Mouse (Mus musculus) right cerebral cortex, adult 2 months (tissue): ENCODE data around the gene Slc3a2.
A peak's percentile ranks its signal among the peaks of the same experiment; 100 is the strongest.

Source experiments
- DNase-seq, 2 experiments: peaks; one replicate each; pipeline ENCODE4 v3.0.0; 2021 to 2022; ENCODE audit warnings: low spot score in 2 of 2

Gene Slc3a2

DNA sequence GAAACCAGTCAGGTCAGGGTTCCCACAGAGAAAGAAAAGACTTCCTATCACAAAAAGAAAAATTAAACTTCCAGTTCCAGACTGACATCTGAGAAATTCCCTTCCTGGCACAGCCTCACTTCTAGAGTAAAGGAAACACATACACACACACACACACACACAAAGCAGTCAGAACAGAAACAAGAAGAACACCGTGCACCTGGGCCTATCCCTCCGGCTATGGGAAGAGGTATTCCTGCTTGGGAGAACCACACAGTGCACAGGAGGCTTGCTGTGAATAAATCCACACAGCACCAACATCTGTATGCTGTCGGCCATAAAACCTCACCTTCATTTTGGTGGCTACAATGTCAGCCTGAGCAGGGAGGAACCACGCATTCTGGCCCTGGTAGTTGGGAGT, 11.7 kb downstream of the Slc3a2 start:
- no peak for DNase-seq

DNA sequence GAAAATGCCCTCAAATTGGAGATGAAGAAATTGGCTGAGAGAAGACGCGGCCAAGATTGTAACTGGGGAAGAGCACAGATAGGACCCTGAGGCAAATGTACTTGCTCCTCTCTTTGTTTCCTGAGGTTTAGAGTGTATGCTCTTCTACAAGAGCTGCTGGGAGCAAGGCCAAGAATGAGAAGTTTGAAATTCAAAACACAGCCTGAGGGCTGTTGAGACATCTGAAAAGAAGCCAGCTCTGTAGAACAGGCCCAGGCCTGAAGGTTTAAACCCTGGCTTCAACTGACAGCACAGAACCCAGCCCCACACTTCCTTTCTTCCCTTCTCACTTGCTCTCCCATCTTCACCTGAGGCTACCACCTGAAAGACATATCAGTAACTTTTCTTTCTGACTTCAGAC, 13.1 kb downstream of the Slc3a2 start:
- DNase-seq: peak in 1 of 2 experiments; percentile 23

DNA sequence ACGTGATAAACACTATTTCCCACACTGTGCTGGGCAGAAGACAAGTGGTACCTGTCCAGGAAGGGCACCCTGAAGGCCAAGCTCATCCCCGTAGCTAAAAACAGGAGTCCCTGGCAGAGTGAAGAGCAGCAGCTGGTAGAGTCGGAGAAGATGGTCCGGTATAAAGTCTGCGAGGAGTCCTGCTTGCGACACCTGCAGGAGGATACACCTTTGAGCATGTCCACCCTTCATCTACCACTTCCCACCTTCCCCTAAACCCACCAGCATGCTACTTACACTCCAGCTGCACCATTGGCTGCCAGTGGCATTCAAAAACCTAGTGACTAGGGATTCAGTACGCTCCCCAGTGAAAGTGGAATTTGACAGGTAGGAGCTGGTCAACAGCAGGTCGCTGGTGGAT, 14.2 kb downstream of the Slc3a2 start:
- DNase-seq: no peak

DNA sequence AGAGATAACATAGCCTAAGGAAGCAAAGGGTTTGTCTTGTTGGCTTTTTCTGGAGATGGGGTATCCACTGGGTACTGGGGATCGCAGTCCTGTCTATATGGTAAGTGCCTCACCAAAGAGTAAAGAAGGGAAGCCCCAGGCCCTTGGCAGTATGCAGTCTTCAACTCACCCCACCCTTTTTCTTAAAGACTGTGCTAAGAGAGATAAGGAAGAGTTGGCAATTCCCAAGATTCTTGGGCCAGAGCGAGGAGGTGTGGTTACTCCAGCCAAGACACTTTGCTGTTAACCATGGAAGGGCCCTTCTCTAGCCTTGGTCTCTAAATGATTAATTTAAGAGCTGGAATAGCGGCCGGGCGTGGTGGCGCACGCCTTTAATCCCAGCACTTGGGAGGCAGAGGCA, 16.2 kb downstream of the Slc3a2 start:
- no peak for DNase-seq

DNA sequence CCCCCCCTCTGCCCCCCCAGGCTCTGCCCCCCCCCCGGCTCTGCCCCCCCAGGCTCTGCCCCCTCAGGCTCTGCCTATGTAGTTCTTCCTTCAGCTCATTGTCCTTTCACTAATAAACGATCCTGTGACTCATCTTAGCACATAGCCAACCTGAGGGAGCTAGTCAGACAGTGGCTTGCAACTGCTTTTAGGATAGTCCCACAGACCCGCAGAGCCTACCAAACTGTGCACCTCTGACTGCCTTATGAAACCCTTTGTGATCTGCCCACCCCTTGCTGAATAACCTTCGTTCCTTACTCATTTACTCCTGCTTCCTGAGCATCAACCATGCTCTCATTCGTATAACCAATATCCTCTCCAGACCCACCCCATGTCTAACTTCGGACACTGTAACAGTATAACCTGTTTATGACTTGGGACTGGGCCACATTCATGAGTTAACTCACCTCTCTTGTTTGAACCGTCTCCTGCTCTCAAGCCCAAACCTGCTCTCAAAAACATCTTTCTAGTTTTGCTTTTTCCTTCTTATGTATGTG, 17.0 kb downstream of the Slc3a2 start:
- DNase-seq: no peak

DNA sequence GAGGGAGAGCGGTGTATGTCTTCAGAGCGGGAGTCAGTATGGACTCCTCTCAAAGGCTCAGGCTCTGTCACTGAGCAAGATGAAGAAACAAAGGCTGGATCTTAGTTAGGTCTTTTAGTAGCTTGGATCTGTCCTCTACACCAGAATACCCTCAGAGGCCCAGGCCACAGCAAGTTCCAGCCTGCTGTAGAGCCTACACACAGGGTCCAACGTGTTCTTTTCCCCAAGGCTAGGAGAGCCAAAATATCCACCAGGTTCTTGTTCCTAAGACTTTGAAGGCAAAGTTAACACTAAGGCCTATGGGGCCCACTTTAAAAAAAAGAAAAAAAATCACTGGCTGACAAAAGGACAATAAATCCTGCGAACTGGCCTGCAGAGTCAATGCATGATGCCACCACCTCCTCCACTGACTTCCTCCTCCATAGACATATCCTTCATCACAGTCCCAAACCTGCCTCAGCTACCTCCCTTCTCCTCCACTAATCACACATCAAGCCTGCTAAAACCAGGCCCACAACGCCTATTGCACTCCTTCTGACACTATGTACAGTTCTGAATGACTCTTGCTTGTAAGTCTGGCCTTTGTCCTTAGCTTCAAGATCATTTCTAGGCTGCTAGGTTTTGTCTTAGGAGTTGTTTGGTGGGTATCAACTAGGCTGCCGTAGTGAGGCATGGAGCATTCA, 18.0 kb downstream of the Slc3a2 start:
- no peak for DNase-seq

DNA sequence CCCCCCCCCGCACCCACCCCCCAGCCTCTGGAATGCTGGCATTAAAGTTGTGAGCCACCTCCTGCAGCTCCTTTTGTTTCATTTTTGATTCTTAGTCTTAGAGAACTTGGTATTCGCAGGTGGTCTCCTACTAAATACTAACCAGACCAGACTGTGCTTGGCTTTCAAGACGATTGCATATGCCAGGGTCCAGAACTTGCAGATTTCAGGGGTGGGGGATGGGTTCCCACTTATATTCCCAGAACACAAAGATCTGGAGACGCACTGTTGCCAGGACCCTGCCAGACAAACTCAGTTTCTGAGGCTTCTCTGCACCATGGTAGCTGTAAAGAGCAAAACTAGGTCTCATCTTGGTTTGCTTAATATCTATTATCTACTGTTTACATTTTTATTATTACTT, 19.6 kb downstream of the Slc3a2 start:
- DNase-seq: no peak

DNA sequence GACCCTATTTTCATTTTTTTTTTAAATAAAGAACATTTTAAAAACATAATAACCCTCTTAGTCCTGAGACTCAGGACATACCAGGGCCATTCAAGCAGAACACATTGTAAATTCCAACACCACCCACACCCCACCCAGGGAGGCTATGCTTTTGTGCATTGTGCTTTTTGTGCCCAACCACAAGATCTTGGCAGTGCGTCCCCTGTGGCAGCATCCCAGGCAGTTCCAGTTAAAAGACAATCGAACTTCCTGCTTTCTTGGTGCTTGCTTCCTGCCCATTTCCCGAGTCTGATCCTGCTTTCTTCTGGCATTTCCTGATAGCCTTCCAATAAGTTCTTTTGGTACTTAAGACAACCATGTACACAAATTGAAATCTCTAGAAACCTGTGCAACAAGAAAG, 20.7 kb downstream of the Slc3a2 start:
- no peak for DNase-seq

DNA sequence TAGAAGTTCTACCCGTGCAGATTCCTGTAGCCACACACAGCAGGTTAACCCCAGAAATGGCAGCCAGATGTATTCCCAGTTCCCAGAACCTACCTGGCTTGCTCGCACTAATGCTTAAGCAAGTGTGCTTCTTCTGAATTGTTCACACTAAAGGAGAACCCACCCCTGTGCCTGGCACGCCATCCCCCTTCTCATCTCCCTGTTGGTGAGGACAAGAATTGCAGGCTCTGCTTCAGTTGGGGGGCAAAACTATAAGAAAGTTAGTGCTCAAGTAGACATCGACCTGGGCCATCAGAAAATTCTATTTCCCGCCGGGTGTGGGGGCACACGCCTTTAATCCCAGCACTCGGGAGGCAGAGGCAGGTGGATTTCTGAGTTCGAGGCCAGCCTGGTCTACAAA, 23.5 kb downstream of the Slc3a2 start:
- DNase-seq: no peak

DNA sequence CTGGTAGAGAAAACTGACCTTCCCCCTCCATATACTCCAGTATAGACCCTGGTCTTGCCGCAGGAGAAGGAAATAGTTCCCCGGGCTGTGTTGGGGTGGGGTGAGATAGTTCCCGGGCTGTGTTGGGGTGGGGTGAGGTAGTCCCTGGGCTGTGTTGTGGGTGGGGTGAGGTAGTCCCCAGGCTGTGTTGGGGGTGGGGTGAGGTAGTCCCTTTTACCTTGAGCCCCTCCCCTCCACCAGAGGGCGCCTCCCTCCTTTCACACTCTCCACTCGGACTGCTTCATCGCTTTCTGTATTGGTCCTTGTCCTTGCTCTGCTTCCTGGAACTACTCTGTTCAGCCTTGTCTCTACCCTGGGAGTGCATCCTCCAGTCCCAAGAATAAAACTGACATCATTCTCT, 27.8 kb downstream of the Slc3a2 start:
- DNase-seq: no peak

DNA sequence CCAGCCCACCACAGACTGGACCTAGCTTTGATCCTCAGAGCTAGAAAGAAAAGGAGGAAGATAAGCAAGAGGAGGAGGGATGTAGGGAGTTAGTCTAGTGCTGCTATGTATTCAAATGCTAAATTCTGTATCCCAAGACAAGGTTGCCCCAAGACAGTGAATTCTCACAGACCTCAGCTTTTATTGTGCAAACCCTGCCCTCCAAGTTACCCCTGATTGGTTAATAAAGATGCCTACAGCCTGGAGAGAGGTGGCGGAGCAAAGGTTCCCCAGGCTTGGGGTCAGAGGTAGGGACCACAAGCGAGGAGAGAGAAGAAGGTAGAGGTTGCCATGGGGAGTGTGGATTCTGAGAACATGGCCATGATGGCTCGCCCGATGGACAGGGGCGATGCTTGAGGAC, 30.4 kb downstream of the Slc3a2 start:
- DNase-seq: no peak

DNA sequence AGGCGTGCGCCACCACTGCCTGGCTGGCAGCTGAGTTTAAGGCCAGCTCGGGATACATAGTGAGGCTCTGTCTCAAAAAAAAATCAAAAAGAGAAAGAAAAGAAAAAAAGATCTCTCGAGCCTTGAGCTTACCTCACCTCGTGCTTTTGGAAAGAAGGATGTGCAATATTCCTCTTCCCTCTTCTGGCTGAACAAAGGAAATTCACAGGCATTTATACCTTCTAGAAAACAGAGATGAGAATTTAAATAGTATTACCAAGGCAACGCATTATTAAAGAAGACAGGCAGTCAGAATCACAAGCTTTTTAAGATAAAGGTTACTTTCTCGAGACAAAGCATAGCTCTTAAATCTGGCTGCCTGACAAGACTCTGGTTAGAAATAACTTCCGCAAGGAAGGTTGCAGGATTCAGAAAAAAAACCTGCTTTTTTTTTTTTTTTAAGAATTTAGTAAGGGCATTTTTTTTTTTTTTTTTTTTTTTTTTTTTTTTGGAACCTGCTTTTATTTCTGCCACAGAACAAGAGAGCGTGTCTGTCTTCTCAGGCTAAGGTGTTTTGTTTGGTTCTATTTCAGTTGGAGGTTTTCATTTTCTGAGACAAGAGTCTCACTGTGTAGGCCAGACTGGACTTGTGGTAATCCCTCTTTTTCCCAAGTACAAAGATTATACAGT, 31.2 kb downstream of the Slc3a2 start:
- DNase-seq: no peak

DNA sequence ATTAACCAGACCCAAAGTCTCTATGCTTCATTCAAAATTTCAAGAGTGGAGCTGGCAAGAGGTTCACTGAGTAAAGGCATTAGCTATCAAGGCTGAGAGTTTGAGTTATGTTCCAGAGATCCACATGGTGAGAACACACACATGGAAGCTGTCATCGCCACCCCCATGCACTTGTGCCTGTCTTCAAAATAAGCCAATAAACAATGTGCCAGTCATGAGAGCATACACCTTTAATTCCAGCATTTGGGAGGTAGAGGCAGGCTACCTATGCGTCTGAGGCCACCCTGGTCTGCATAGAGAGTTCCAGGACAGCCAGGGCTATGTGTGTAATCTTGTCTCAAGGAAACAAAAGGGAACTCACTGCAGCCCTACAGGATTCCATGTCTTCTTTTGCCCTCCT, 39.5 kb downstream of the Slc3a2 start:
- no peak for DNase-seq

DNA sequence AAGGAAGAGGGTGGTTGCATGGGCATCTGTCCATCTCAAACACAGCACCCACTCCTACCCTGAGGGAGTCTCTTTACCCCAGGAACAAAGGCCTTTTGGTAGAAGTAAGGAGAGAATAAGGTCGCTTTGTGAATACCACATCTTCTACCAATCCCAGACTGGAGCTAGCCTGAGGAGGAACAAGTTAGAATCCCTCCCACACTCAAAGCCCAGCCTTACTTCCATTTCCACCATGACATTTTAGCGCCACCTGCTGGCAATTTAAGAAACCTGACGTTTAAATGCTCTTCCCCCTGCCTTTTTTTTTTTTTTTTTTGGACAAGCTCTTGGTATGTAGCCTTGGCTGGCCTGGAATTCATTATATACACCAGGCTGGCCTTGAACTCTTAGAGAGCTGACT, 40.2 kb downstream of the Slc3a2 start:
- DNase-seq: peak; percentile 68 to 78

DNA sequence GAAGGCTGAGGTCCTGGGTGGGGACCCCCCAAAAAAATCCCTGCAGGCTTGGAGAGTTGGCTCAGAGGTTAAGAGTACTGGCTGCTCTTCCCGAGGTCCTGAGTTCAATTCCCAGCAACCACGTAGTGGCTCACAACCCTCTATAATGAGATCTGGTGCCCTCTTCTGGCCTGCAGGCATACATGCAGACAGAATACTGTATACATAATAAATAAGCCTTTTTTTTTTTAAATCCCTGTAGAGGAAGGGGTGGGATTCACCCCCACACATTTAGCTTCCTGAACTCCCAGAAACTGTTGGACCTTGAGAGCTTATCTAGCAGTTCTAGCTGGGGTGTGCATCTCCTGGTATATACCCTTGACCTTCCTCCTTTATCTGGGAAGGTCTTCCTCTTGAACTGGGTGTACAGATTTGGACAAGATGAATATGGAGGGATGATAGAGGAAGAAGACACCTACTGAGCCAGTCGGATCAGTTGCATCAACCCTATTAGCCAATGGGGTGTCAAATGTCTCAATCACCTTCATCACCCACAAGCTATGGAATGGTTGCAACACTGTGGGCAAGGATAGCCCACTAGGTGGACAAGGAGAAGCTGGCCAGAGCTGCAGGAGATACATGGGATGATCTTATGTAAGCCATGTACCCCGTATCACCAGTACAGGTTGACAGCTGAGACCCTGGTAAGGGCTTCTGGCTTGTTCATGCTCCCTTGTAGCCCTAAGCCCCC, 41.4 kb downstream of the Slc3a2 start:
- no peak for DNase-seq

DNA sequence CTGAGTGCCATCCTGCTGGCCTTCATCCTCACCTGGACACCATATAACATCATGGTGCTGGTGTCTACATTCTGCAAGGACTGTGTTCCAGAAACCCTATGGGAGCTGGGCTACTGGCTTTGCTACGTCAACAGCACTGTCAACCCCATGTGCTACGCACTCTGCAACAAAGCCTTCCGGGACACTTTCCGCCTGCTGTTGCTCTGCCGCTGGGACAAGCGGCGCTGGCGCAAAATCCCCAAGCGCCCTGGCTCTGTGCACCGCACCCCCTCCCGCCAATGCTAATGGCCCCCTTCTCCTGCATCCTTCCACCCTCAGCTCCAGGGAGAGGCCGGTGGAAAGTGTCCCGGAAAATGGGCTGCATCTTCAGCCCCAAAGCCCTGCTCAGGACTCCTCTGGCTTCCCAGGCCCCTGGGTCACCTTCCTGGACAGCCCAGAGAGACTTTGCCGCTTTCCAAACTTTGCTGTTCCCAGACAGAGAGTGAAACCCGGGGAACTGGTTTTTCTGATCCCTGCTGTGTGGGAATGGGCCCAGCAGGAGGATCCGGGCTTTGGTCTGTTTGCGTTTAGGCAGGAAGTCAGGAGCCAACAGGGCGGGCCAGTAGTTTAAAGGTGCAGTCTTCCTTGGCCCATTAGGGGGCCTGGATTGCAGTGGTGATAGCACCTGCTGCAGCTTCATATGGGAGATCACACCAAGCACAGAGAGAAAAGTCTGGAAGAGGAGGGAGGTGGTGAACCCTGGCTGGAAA, 44.0 kb downstream of the Slc3a2 start:
- no peak for DNase-seq

DNA sequence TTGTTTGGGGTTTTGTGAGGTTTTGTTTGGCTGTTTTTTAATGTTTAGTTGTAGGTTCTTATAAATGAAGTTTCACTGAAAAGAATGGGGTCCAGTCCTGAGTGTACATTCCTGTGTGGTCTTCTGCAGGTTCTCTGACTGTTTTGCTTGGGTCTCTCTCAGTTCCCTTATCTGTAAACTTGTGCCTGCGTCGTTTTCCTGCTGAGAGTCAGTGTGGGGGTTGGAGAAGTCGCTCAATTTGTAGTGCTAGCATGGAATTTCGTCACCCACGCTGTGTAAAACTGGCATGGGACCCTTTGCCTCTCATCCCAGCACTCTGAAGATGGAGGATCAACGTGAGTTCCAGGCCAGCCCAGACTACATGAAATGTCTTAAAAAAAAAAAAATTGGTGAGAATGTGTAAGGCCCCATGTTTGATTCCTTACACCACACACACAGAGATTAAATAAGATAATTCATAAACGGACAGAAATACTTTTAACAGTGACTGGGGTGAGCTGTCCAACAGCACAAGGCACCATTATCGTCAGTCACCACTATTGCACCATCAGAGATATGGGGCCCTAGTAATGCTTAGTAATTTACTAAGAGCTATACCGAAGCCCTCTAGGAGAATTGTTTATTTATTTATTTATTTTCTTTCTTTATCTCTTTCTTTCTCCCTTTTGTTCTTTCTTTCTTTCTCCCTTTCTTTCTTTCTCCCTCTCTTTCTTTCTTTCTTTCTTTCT, 49.7 kb downstream of the Slc3a2 start:
- no peak for DNase-seq

DNA sequence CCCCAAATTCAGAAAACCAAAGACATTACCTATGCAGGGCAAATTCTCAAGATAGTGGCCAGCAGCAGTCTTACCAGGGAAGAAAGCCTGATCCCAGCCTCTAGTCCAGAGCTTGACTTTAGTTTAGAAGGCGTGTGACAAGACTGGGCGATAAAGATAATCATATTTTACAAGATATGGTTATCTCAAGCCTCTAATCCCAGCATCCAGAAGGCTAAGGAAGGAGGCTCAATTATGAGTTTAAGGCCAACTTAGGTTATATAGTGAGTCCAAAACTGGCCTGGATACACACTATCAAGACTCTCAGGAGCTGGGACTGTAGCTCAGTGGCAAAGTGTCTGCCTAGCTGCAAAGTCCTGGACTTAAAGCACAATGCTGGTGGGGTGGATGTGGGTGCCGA, 50.3 kb downstream of the Slc3a2 start:
- no peak for DNase-seq

DNA sequence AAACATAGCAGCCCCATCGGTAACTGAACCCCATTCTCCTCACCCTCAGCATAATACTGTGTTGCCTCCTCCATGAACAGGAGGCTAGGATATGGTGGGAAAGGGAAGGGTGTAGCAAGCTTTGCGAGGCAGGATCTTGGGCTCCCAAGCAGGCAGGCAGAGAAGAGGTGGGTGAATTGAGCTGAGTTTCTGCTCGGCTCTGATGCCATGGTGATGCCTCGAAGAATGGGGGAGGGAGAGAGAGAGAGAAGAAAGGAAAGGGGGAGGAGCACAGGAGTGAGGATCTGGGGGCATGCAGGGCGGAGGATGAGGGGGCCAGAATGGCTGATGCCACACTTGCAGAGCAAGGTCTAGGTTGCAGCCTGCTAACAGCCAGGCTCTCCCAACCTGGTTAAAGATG, 57.4 kb downstream of the Slc3a2 start:
- DNase-seq: peak; percentile 65 to 72

DNA sequence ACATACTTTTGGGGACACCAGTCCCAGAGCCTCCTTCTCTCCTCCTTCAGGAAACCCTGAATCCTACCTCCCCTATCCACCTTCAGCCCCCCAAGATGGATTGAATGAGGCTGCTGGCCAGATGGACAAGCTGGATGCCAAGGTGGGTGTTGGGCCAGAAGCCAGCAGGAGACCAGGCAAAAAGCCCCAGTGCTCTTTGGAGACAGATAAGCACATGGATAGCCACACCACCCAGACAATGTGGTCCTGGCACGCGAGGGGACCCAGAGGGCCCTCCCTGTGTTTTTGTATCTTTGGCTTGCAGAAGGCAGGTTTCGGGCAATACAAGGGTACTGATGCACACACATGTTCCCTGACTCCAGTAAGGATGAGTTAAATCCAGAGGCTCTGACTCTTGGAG, 58.3 kb downstream of the Slc3a2 start:
- peak; percentile 47 to 48 for DNase-seq

DNA sequence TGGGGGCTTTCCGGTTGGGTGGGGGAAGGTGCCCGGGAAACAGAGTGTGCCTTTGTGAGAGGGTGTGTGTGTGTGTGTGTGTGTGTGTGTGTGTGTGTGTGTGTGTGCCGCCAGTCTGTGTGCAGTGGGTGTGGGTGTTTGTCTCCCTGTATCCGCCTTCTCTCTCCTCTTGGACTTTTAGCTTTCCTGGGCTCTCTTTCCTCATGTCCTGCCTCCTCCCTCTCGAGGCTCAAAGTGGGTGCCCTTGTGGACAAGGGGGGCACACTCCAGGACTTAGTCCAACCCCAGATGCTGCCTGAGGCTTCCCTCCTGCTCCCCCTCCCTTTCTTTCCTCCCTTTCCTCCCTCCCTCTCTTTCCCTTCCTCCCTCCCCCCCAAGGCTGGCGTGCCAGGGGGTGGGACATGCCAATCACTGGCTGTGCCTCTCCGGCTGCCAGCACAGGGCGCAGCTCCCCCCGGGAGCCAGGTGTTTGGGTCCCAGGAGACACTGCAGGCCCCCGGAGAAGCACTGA, 59.2 kb downstream of the Slc3a2 start:
- peak; percentile 72 to 77 for DNase-seq
